In the genomic region with DNA sequence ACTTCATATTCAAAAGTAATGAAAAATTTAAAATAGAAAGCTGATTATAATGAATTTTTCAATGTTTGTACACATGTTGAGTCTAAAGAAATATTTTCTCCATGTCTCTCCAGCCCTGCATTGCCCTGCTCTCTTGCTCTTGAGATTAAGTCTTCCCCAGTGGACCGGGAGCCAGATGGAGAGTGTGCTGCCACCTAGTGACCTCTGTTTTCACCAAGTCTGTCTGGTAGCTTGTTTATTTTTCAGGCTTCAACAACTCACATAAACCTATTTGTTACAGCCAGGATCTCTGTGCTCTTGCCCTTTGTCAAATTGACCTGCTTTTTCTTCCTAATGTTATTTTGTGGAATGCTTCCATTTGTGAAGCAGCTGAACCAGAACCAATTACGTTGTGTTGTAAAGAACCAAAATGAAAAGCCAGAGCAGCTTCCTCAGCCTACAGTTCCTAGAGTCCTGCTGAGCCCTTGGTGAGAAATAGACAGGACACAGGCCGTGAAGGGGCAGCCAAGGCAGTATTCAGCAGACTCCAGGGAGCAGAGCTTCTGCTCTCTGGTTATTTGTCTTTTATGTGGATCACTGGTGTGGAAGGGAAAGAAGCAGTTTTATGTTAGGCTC, we compare ENCODE assay signal across 9 mouse cellular contexts.
A peak's percentile ranks its signal among the peaks of the same experiment; 100 is the strongest.
DNase-seq lines count a peak whose midpoint lies in the region; ATAC-seq lines count a peak whose summit lies in the region.
"Had no signal": no experiment of that assay in that cellular context is flagged by ENCODE, and none has a peak within 500 bp of the region (broad histone marks: within the 10 kb centered on the region; RNA-seq: fewer than 3 reads in every experiment).

No protein-coding gene starts in this region.

- H3K9me3 ChIP-seq in forebrain, embryonic 10.5 days = no peaks in the 10 kb centered on the region
- no peaks in the 10 kb centered on the region for H3K9me3 ChIP-seq in forebrain, embryonic 16.5 days (ENCODE audit: control insufficient read depth, low read length)
- H3K9me3 ChIP-seq: limb, embryonic 12.5 days had no signal

- no peaks in the 10 kb centered on the region for H3K36me3 ChIP-seq in forebrain, embryonic 10.5 days (replicated peaks)
- H3K36me3 ChIP-seq in forebrain, embryonic 16.5 days (ENCODE audit: control insufficient read depth, insufficient read depth) = no peaks in the 10 kb centered on the region
- H3K36me3 ChIP-seq: limb, embryonic 12.5 days had no signal

- no peak overlapping the region for H3K4me2 ChIP-seq in forebrain, embryonic 16.5 days (ENCODE audit: low read length)
- H3K4me2 ChIP-seq: limb, embryonic 12.5 days had no signal

- no peak; the same call in 1 of the 2 replicates for ATAC-seq in forebrain, embryonic 16.5 days

- no peak overlapping the region for H3K4me3 ChIP-seq in forebrain, embryonic 10.5 days
- no peak overlapping the region for H3K4me3 ChIP-seq in forebrain, embryonic 16.5 days (replicated peaks; ENCODE audit: low read length)
- H3K4me3 ChIP-seq: limb, embryonic 12.5 days had no signal

- no peak overlapping the region for H3K27ac ChIP-seq in forebrain, embryonic 10.5 days
- H3K27ac ChIP-seq in forebrain, embryonic 16.5 days (ENCODE audit: low read length) = no peak overlapping the region
- H3K27ac ChIP-seq: limb, embryonic 12.5 days had no signal

- no peaks in the 10 kb centered on the region for H3K27me3 ChIP-seq in forebrain, embryonic 10.5 days (ENCODE audit: poor library complexity, severe bottlenecking)
- H3K27me3 ChIP-seq in forebrain, embryonic 16.5 days (replicated peaks; ENCODE audit: control insufficient read depth, insufficient read depth, low read length) = no peaks in the 10 kb centered on the region
- H3K27me3 ChIP-seq: limb, embryonic 12.5 days had no signal

- DNase-seq in forebrain, embryonic 10.5 days (ENCODE audit: extremely low spot score, low spot score) = peak; percentile 40
- DNase-seq in ovary, postnatal 36 days (ENCODE audit: low spot score) = peak; percentile 16
- no peak for DNase-seq in ovary, postnatal 10 days (ENCODE audit: low spot score)
- peak; percentile 77 for DNase-seq in embryo, embryonic 10 days (ENCODE audit: low spot score)
- DNase-seq in kidney, postnatal 14 days = peak; percentile 2
- DNase-seq in c-Kit-positive CD71-positive TER-119-positive erythroid progenitor cells, embryonic 14.5 days (ENCODE audit: low spot score) = no peak
- no peak for DNase-seq in gastrocnemius, adult 8-10 months (ENCODE audit: low spot score in 2 of 2)

- WGBS in forebrain, embryonic 10.5 days = 4% methylated on average over 3 of the region's 3 CpGs
- 2% methylated on average over 3 of the region's 3 CpGs for WGBS in forebrain, embryonic 16.5 days

- H3K4me1 ChIP-seq in forebrain, embryonic 10.5 days = peaks cover 14% of the 10 kb centered on the region; the same call in 1 of the 2 replicates
- no peaks in the 10 kb centered on the region for H3K4me1 ChIP-seq in forebrain, embryonic 16.5 days (replicated peaks; ENCODE audit: control insufficient read depth, insufficient read depth, low read length)
- H3K4me1 ChIP-seq: limb, embryonic 12.5 days had no signal

- no peak overlapping the region for H3K9ac ChIP-seq in forebrain, embryonic 16.5 days (replicated peaks; ENCODE audit: low read depth, low read length)
- H3K9ac ChIP-seq: limb, embryonic 12.5 days had no signal

Comparison
In these comparisons a context has a peak if more than half of its experiments do, and no peak if none do; other contexts are left out.
1. DNase-seq: peak in forebrain, embryonic 10.5 days (single experiment), ovary, postnatal 36 days (single experiment), embryo, embryonic 10 days (single experiment) and kidney, postnatal 14 days (single experiment); none in ovary, postnatal 10 days (single experiment), c-Kit-positive CD71-positive TER-119-positive erythroid progenitor cells, embryonic 14.5 days (single experiment) and gastrocnemius, adult 8-10 months (0 of 2).